Mouse (Mus musculus) R1 (cell line): ENCODE measurements around the gene Sec63.

ENCODE experiments used
- DNase-seq: peaks from one replicate; pipeline ENCODE4 v3.0.0-alpha.2; 2018; ENCODE audit warnings: low read depth, low spot score

Gene Sec63

DNA sequence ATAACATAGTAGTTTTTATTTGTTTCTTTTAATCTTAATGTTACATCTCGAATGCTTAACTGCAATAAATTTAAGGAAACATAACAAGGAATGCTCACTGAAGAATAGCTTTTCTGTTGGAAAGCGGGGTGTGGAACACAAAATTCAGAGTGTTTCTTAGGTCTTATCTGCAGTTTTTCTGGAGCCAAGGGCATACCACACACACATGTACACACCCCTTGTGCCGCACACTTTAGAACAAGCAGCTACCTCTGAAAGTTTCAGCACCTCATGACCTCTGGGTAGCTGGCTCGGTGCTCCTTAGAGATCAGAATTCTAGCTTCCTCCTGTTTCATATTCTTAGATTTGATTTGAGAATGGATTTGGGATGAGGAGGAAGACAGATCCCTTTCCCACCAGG is 101.5 kb downstream of the Sec63 start:
- no peak for DNase-seq

DNA sequence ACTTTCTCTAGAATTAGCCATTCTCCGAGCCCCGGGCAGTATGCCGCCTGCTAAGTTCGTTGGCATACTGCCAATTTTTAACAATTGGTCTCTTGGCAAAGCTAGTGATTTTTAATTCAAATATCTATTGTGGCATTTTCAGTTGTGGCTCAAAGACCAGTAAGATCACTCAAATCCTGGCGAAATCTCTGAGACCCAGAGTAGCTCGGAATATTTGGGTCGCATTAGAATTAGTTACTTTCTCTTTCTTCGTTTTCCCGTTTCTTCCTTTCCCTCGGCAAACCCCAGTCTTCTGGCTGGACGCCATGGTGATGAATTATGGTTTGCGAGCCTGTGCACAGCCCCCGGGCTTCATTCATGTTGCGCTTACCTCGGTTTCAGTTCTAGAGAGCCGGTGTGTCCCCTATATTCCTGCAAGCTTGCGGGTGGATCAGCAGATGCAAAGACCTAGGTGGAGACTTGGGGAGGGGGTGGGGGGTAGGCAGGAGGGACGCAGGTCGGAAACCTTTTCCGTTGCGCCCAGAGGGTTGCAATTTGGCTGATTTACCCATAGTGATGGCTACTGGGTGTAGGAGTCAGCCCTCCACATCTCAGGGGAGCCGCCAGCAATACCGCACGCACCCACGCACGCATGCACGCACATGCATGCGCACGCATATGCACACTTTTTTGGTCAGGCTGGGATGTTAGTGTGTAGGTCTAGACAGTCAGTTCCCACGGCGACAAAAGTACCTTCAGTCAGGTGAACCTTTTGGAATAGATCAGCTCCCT is 102.5 kb downstream of the Sec63 start:
- DNase-seq: peak; percentile 13

DNA sequence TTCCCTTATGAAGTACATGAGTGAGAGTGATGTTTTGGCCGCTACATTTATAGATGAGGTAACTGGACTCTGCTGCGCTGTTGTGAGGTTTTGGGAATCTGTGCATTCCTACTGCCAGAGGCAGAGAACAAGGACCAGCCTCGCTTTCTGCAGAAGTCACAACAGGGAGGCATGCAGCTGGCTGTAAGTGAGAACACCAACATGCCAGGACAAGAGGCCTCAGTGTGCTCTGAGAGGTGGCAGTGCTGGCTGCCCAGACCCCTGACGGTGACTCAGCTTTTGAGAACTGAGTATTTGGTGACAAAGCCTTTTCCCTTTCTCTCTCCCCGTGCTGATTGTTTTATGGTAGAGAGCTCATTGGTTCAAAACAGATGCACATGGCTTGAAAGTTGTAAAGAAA is 103.4 kb downstream of the Sec63 start:
- no peak for DNase-seq

DNA sequence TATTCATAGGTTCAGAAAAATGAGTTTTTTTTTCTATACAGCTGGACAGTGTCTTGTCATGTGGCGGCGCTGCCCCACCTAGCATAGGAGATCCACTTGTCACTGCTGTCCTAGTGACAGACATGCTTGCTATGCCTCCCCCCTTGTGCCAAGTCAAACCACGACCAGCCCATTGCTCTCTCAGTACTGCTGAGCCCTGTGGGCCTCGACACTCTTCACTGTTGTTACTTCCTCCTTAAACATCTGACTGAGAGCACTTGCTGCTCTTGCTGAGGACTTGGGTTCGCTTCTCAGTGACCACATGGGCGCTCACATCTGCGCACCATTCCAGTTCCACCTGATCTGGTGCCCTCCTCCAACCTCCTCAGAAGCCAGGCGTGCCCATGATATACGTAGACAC is 107.1 kb downstream of the Sec63 start:
- no peak for DNase-seq

GRCm38 (mm10) chr10:42869467-42869866 is 108.2 kb downstream of the Sec63 start:
- no peak for DNase-seq

DNA sequence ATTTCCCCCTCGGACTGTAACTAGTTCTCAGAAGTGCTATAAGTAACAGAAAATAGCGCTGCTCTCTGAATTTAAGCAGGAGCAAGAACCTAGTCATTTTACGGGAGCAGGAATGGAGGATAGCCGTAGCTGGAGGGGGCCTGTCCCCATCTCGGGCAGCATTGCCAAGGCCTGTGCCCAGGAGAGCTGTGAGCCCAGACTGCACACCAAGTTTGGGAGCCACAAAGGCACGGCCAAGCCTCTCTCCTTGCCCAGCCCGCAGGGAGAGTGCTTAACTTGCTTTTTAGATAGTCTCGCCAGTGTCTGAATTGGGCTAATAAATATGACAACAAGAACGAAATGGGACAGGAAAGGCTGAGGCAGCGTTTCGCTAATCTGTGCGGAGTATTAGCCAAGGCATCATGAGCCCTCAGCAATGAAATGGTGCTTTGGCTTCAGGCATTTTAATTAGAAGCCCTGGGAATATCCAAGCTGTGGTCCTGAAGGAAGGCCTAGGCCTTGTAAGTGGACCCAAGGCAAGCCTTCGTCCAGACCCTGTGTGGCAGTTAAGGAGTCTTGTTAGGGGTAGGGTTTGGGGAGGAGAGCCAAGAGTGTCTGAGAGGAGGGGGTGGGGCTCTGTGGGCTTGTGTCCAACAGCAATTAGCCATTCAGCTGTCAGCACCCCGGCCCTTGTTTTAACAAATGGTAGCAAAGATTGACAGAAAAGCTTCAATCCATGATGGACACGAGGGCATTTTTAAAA is 111.1 kb downstream of the Sec63 start:
- no peak for DNase-seq

GRCm38 (mm10) chr10:42873077-42873595 is 111.8 kb downstream of the Sec63 start:
- DNase-seq: no peak

DNA sequence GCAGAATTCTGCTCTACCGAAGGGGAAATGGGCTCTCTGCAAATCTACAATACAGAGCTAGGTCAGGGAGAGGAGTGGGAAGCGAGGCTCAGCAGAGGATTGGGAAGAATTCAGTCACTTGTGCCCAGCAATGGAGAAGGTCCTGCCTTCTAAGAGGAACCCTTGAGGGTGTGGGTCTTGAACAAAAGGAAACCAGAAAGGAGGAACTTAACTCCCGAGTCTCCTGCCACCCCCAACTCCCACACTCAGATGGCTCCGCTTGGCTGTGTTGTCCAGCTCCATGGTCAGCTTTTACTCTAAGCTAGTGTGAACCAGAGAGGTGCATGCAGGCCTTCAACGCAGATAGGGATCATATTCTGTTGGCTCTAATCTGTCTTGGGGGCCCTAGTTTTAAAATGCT is 114.9 kb downstream of the Sec63 start:
- DNase-seq: no peak

- no peak for DNase-seq
These were observed 118.0 kb downstream of the Sec63 start for GRCm38 (mm10) chr10:42879269-42879681.

DNA sequence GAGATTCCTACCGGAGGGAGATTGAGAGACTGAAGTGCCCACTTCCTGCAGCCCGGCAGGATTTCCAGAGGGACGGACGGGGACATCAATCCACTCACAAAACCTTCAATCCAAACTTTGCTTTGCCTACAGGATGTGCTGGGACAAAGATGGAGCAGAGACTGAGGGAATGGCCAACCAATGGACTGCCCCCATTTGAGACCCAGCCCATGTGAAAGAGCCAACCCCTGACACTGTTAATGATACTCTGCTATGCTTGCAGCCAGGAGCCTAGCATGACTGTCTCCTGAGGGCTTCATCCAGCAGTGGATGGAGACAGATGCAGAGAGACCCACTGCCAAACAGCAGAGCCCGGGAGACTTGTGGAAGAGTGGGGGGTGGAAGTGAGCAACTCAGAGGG is 118.4 kb downstream of the Sec63 start:
- DNase-seq: no peak
